Mouse (Mus musculus): ENCODE results near the gene Paqr5. TPM values are rescaled to one million over a fixed set of nuclear protein-coding genes. Genes with fewer than 3 reads are reported as not detected.
A peak's percentile ranks its signal among the peaks of the same experiment; 100 is the strongest.

Gene Paqr5
- total RNA-seq, 1 experiment from 2014 or later = 0.76 TPM

DNA sequence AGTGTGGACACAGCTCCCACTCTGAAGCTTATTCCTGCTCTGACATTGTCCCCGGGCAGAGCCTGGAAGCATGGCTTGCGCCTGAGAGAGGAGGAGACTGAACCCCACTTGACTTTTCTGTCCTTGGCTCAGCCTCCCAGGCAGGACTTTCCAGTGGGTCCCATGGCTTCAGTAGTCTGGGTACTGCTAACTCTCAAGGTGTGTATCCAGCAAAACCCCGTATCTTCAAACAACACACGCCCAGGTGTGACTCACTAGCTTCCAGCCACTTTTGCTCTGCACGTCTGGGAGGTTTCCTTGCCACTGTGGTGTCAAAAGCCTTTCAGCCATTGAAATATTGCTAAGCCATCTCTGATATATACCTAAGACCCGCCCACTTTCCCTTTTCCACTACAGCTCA is 9.3 kb downstream of the Paqr5 start:
- ATAC-seq (replicated peaks; ENCODE audit: insufficient number of reproducible peaks, low FRiP score, low TSS enrichment, poor library complexity, severe bottlenecking) = no peak

DNA sequence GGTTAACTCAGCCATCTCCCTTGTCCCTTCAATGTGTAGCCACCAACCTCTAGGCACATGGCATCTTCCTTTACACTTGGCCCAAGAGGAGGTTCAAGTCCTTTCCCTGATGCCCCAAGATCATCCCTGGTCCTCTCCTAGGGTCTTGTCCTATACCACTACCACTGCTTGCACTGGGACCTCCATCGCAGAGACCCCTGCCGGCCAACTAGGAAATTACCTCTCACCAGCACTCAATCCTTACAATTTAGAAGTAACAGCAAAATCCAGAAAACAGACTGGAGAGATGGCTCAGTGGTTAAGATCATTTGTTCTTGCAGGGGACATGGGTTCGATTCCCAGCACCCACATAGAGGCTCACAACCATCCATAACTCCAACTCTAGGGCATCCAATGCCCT is 11.2 kb downstream of the Paqr5 start:
- ATAC-seq (replicated peaks; ENCODE audit: insufficient number of reproducible peaks, low FRiP score, low TSS enrichment, poor library complexity, severe bottlenecking) = no peak

DNA sequence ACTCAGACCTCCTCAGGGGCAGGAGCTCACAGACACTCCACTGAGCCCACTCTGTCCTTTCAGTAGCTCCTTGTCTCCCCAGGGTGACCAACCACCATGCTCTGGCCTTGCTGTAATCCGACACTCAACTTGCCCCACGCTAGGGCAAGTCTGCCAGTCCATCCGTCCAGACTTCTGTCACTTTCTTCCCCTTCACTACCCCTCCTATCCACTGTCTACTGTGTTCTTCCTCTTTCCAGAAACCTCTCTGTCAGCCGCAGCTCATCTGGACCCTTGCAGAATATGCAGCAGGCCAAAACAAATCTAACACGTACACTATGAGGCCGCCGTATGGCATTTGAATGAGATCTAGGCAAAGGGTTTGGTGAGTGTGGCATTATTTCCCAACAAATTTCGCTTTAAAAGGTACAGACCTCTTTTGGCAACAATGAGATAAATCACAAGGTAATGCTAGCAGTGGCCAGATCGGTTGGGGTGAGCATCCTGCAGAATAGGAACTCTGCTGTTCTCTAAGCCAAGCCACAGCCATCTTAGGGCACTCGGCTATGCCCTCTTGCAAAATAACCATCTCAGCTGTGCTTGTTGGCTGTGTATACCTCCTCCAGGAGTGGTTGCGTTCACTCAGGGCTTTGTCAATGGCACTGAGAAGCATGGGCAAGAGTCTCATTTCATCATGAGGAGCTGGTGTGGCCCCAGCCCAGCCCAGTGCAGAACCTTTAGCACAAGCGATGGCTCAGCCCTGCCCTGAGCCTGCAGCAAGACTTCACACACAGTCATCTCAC is 13.1 kb downstream of the Paqr5 start:
- ATAC-seq (replicated peaks; ENCODE audit: insufficient number of reproducible peaks, low FRiP score, low TSS enrichment, poor library complexity, severe bottlenecking) = no peak

DNA sequence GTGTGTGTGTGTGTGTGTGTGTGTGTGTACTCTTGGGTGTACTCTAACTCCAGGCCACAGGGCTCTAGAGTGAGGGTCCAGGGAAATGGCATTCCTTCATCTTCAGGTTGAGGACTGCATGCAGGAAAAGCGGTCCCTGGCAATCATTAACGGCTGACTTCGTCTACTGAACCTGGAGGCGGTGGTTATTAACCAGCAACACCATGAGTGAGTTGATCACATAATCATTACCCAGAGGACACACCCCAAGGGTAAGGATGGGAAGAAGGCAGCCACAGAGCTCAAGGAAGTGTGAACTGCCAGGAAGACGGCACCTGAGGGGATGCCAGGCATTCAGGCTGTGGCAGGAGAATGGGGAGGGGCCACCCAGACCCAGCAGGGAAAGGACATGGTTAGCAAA is 18.3 kb downstream of the Paqr5 start:
- no peak for ATAC-seq (replicated peaks; ENCODE audit: insufficient number of reproducible peaks, low FRiP score, low TSS enrichment, poor library complexity, severe bottlenecking)

DNA sequence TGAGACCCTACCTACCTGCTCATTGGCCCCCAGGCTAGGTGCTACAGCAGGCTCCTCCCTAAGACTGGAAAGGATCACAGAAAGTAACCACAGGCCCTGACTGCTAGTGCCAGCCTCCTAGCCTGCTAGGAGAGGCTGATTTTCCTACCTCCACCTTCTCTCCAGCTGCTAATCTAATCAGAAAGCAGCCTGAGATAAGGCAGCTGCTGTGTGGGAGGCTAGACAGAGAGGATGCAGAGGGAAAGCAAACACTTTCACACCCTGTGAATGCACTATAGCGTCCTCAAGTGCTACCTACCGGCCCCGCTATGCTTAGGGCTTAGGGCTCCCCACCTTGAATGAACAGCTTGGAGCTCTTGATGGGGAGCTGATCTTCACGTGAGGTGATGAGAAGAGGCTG is 19.6 kb downstream of the Paqr5 start:
- no peak for ATAC-seq (replicated peaks; ENCODE audit: insufficient number of reproducible peaks, low FRiP score, low TSS enrichment, poor library complexity, severe bottlenecking)

DNA sequence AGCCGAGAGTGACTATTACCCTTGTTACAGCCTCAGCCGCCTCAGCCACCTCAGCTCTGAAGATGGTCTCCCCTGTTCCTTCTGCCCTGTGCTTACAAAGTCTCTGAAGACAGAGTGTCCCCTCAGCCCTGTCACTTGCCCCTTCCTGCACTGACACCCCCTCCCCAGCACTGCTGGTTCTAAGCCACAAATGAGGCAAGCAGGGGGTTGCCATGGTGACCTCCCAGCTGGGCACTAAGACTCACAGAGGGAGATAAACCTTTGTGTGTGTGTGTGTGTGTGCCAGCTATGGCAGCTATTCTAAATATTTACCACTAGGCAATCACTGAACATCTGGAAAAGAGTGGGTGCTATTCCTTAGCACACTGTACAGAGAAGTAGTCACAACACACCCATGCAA is 23.0 kb downstream of the Paqr5 start:
- no peak for ATAC-seq (replicated peaks; ENCODE audit: insufficient number of reproducible peaks, low FRiP score, low TSS enrichment, poor library complexity, severe bottlenecking)

DNA sequence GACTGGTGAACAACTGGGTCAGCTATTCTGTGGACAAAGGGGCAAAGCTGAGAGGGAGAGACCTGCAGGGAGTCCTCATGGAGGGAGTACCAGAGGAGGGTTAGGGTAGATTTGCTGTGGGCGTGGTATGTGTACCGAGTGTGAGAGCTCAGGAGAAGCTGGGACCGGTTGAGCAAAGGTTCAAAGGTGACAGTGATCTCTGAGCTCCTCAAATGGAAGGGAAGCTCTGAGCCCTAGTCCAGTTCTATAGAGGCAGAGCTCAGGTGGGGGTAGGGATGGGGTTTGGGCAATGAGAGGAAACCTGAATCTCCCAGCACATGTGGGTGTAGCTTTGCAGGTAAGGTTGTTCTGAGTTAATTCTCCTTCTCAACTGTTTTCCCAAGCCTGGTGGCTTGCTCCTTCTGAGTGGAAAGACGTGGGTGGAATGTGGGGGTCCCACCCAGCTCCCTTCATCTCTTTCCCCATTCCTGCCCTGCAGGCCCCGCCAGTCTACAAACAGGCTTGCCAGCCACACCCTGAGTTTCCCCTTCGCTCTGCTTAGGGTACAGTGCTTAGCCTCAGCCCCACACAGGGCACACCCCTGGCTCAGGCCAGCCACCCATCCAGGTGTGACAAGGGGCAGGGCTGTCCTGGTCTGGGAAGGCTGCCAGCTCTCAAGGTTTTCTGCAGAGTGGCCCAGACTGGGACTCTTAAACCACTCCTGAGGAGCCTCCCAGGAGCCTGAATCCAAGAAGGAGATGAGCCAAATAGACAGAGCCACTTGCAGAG is 26.8 kb downstream of the Paqr5 start:
- ATAC-seq (replicated peaks; ENCODE audit: insufficient number of reproducible peaks, low FRiP score, low TSS enrichment, poor library complexity, severe bottlenecking) = no peak

DNA sequence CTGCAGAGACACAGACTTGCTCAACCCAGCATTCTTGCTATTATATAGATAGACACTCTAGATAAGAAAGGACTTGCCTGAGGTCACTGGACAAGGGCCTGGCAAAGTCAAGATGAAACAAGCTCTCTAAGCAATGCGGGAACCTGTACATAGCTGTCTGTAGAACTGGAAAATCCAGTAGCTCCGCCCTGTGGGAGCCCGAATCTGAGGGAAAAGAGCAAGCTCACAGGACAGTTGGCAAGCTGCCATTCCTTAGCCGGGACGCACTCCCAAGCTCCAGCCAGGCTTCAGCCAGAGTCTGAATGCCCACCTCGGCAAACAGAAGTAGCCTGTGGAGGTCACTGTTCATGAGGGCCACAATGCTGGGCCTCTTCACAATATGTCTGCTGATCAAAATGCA is 28.8 kb downstream of the Paqr5 start:
- ATAC-seq (replicated peaks; ENCODE audit: insufficient number of reproducible peaks, low FRiP score, low TSS enrichment, poor library complexity, severe bottlenecking) = no peak

DNA sequence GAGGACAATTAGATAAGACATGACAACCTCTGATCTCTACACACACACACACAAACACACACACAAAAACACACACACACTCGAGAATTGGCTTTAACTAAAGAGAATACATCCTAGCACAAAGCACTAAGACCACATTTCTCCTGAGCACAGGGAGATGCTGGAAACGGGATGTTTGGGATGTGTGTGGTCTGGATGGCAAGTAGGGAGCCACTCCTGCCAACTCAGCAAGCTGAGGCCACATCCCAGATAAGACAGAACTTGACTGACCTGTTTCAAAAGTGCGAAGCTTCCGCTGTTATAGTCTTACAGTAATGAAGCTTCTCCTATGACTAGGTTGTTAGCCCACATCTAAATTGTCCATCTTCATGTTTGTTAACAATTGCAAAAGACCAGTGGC is 35.5 kb downstream of the Paqr5 start:
- no peak for ATAC-seq (replicated peaks; ENCODE audit: insufficient number of reproducible peaks, low FRiP score, low TSS enrichment, poor library complexity, severe bottlenecking)

DNA sequence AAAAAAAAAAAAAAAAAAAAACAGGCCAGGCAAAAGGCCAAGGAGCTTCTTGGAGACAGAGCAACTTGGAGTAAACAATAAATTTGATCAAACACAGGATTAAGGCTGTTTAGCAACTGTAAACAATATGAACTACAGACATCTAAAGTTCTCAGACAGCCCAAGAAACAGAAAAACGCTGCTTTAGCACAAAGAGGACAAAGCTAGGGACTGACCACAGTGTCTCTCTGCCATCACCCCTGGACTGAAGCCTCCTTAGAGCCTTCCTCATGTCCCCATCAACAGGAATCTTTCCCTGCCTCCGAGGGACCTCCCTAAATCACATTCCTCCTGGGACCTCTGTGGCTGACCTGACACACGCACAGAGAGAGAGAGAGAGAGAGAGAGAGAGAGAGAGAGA is 35.9 kb downstream of the Paqr5 start:
- no peak for ATAC-seq (replicated peaks; ENCODE audit: insufficient number of reproducible peaks, low FRiP score, low TSS enrichment, poor library complexity, severe bottlenecking)

DNA sequence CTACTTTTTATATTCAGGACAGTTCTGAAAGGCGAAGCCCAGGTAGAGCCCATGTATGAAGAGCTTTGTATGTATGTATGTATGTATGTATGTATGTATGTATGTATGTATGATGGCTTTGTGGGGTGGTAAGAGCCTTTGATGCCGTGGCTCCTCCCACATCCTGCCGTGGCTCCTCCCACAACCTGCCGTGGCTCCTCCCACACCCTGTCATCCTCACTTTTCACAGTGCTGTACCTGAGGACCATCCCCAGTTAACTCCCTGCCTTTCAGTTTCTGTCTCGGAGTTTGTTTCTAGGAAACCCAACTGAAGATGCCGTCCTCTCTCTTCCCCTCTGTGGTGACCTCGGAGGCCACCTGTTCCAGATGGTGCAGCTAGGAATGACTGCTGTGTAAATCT is 40.6 kb downstream of the Paqr5 start:
- no peak for ATAC-seq (replicated peaks; ENCODE audit: insufficient number of reproducible peaks, low FRiP score, low TSS enrichment, poor library complexity, severe bottlenecking)

DNA sequence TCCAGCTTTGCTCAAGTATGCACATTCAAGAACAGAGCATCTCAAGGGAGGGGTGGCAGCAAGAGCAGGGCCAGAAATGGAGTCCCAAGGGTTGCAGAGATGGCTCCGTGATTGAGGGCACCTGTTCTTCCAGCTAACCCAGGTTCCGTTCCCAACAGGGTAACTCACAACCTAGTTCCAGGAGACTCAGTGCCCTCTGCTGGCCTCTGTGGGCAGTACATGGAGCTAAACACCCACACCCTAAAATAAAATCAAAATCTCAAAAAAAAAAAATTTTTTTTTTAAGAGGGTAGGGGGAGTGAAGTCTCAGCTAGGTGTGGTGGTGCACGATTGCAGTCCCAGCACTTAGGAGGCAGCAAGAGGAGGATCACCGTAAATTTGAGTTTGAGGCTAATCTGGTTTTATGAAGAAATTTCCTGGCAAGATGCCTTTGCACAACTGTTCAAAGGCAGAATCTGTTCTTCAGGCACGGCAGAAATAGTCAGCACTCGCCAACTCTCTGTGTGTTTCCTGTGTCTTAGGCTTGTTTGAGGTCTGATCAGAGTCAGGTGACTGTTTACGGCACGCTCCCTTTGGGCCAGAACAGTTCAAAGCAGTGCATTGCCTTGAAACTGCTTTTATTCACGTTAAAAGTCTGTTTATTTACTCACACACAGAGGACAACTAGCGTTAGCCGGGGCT is 41.3 kb downstream of the Paqr5 start:
- 0 out of 2 replicates have a peak, but pooled peaks have one; percentile 45 for ATAC-seq (replicated peaks; ENCODE audit: insufficient number of reproducible peaks, low FRiP score, low TSS enrichment, poor library complexity, severe bottlenecking)

DNA sequence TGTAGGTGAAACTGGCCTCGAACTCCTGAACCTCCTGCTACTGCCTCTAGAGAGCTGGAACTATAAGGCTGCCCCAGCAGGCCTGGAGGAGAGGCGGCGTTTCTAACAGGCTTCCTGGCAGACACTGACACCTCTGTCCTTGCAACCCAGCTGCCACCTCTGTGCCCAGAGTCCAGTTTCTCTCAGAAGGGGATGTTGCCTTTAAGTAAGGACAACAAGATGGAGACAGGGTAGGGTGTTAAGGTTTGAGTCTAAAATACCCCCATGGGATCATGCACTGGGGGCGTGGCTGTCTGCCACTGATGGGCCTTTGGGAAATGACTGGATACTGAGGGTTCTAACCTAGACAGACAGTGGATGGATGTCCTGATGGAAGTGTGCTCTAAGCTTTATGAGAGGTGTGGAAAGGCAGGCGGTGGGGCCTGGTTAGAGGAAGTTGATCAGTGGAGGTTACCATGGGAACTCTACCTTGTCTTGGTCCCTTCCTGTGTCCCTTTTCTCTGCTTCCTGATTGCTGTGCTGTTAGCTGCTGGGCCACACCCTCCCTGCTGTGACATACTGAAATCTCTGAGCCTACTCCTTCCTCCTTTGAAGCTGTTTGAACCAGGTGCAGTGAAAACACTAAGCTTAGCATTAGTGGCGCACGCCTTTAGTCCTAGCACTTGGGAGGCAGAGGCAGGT is 43.6 kb downstream of the Paqr5 start:
- peak; percentile 85 for ATAC-seq (replicated peaks; ENCODE audit: insufficient number of reproducible peaks, low FRiP score, low TSS enrichment, poor library complexity, severe bottlenecking)

DNA sequence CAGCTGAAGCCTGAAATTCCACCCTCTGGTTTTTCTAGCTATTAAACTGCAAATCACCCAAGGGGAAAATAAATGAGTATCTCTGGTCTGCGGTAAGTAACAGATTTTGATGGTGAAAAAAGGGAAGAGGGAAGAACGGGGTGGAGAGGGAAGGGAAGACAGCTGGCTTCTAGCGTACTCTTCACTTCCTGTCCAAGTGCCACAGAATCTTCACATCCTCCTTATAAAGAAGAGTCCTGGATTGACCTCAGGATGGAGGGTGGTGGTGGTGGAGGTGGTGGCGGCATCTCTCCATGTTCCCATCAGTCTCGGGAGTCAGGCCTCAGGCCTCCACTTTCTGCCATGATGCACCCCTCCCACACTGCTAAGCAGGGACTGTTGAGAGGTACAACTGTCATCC is 44.8 kb downstream of the Paqr5 start:
- no peak for ATAC-seq (replicated peaks; ENCODE audit: insufficient number of reproducible peaks, low FRiP score, low TSS enrichment, poor library complexity, severe bottlenecking)

DNA sequence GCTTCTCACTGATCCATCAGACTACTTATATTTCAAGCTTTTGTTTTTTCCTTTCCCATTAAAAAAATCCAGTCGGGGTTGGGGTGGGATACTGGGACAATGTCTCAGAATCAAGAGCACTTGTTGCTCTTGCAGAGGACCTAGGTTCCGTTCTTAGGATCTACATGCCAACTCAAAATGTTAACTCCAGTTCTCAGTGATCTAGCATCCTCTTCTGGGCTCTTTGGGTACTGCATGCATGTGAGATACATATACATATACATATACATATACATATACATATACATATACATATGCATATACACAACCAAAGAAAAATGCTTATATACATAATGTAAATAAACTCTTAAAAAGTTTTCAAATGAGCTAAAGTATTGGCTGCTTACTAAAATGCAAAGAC is 46.7 kb downstream of the Paqr5 start:
- no peak for ATAC-seq (replicated peaks; ENCODE audit: insufficient number of reproducible peaks, low FRiP score, low TSS enrichment, poor library complexity, severe bottlenecking)

DNA sequence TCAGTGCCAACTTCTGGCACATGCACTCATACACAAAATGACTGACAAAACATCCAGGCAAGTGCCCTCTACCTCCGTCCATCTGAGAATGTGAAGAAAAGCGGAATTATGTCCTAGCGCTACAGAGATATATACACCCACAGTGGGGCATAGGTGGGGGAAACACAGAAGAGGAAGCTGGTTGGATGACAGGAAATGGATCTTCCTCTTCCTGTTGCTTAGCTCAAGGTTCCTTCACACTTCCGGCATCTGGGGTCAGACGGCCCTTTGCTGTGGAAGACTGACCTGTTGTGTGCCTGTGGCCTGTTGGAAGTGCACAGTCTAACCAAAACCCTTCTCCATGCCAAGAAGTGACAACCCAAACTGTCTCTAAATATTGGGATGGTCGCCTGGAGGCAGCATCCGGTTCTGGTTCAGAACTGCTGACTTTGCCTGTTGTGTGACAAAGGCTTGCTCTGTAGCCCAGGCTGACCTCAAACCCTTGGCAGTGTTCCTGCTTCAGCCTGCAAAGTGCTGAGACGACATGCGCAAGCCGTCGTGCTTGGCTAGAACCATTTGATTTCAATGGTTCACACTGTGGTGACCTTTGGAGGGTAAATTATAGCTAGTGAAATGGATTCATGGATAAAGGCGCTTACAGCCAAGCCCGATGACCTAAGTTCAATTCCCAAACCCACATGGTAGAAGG is 49.3 kb downstream of the Paqr5 start:
- ATAC-seq (replicated peaks; ENCODE audit: insufficient number of reproducible peaks, low FRiP score, low TSS enrichment, poor library complexity, severe bottlenecking) = peak; percentile 58; the same call in 1 of the 2 replicates

DNA sequence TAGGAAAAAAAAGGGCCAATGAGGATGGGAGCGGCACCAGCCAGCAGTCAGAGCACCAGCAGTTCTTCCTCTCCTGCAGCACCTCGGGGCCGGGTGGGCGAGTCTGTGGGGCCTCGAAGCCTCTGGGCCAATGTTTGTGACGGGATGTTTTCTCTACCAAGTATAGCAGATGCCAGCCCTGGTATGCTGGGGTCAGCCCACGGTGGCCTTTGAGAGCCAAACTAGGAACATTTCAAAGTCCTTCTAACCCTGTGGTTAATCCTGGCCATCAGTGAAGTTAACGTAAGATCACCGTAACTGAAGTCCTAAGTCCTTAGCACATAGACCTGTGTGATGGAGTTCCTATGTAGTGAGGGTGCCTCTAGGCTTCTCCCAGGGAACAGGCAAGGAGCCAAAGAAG is 54.6 kb downstream of the Paqr5 start:
- ATAC-seq (replicated peaks; ENCODE audit: insufficient number of reproducible peaks, low FRiP score, low TSS enrichment, poor library complexity, severe bottlenecking) = no peak

DNA sequence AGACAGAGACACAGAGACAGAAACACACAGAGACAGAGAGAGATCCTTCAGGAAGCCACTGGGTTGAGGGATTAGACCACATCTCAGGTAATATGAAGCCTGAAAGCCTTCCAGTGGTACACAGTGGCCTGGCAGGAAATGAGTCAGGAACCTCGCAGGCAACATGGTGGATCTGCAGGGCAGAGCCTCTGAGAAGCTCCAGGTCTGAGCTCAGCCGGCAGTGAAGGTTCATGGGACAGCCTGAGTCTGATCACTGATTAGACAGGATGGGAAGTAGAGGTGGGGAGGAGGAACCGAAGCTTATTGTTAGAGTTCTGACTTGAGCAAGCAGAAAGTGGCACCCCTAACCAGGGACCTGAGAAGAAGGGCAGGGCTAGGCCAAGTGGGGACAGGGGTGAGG is 55.6 kb downstream of the Paqr5 start:
- ATAC-seq (replicated peaks; ENCODE audit: insufficient number of reproducible peaks, low FRiP score, low TSS enrichment, poor library complexity, severe bottlenecking) = no peak

DNA sequence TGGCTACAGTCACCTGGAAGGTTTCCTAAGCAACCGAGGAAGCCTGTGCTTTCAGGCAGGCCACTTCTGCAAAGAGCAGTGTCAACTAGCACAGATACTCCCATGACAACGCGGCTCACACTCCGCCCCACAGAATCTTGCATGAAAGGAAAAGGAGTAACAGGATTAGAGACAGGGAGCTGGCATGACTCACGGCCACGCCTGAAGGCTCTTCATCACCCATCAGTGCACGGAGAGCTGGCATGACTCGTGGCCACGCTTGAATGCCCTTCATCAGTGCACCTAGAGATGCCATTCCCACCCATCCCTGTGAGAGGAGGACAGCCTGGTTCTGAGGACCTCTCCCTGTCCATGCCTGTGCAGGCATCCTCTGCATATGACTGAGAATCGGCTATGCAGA is 59.3 kb downstream of the Paqr5 start:
- no peak for ATAC-seq (replicated peaks; ENCODE audit: insufficient number of reproducible peaks, low FRiP score, low TSS enrichment, poor library complexity, severe bottlenecking)
